Mouse (Mus musculus) small intestine, adult 2 months (tissue): ENCODE measurements at regions not wholly inside any gene's neighbourhood (a gene's known extent, or its start where the extent isn't known, plus 50 kb on each side); places are given as distances from the start of the nearest gene placed in this dataset.

ENCODE experiments used
- CTCF ChIP-seq: fragments of 200-500 bp; IDR thresholded peaks from 2 replicates; pipeline ENCODE4 v1.5.1; 2012; ENCODE audit warnings: low read depth, mild to moderate bottlenecking, control low read depth, inconsistent platforms, low read length, moderate library complexity, mixed read lengths; ENCODE audit not compliant: insufficient replicate concordance, insufficient read length; ENCODE audit errors: extremely low read depth
- POLR2A ChIP-seq: fragments of 200-500 bp; IDR thresholded peaks from 2 replicates; pipeline ENCODE4 v1.6.1; 2012; ENCODE audit warnings: low read depth, mild to moderate bottlenecking, control low read depth, inconsistent platforms, low read length, moderate library complexity

DNA sequence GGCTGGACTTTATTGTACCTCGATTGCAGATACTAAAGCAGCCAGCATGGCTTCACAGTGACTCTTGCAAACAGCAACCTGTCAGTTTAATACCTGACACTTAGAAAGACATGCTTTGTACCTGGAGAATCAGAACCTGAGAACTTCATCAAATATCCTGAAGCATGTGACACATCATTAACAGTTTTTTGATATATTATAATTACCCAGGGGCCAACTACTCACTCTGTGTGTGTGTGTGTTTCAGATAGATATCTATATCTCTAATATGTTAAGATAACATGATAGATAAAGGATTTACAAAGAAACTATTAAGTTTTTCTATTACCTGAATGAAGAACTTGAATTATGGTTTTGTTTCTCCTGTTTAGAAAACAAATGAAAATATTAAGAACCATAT is 254.5 kb downstream of the Plk2 start:
- TF ChIP-seq CTCF (no peak), POLR2A (no peak)
